Mouse (Mus musculus): ENCODE results near the gene Dhrs3. TPM values are rescaled to one million over a fixed set of nuclear protein-coding genes. Genes with fewer than 3 reads are reported as not detected.

Gene Dhrs3
- total and polyA plus RNA-seq, 3 experiments = 7.9 to 37.7 (median 10.5) TPM

- in situ Hi-C loops (cut with MboI; ENCODE audit: low pct_ligation_motif_present, low pct_unique_long_range_greater_than_20kb, low sequenced_read_pairs) (no loop called here), dilution Hi-C loops (cut with MboI; ENCODE audit: extremely low pct_ligation_motif_present, extremely low pct_unique_long_range_greater_than_20kb, low sequenced_read_pairs) (no loop called here)
- TF ChIP-seq TCF12 (IDR thresholded peaks at IDR 0.05; ENCODE audit: low read depth, low read length) = no peak
- H3K27ac ChIP-seq (ENCODE audit: insufficient read depth, low read depth) = no peak overlapping the region
- no peak for DNase-seq (ENCODE audit: extremely low read depth)
- no peaks in the 10 kb centered on the region for H3K4me1 ChIP-seq (ENCODE audit: control insufficient read depth in 1 of 2, insufficient read depth in 2 of 2)
- H3K79me2 ChIP-seq (replicated peaks; ENCODE audit: control insufficient read depth, extremely low read depth, insufficient read depth, poor library complexity, severe bottlenecking) = no peaks in the 10 kb centered on the region
- H3K27me3 ChIP-seq (replicated peaks) = no peaks in the 10 kb centered on the region
- peaks cover 3% of the 10 kb centered on the region for H3K9me3 ChIP-seq (replicated peaks; ENCODE audit: low read length)
- no peak overlapping the region for H3K4me3 ChIP-seq (replicated peaks in 1 of 3; ENCODE audit: low read depth in 2 of 3, low read length in 2 of 3, poor library complexity in 1 of 3)
- H3K4me2 ChIP-seq (ENCODE audit: insufficient read depth, low read depth, poor library complexity, severe bottlenecking) = no peak overlapping the region
- peaks cover 19 to 26% of the 10 kb centered on the region in 2 experiments for H3K36me3 ChIP-seq (replicated peaks in 1 of 2; ENCODE audit: control insufficient read depth in 1 of 2, insufficient read depth in 1 of 2, low read length in 1 of 2)
- H3K9ac ChIP-seq (ENCODE audit: insufficient read depth, low read depth) = no peak overlapping the region
These were observed 37.2 kb downstream of the Dhrs3 start for GRCm38 (mm10) chr4:144929811-144930221.

GRCm38 (mm10) chr4:144930366-144930765 lies 37.7 kb downstream of the Dhrs3 start:
- dilution Hi-C loops (cut with MboI; ENCODE audit: extremely low pct_ligation_motif_present, extremely low pct_unique_long_range_greater_than_20kb, low sequenced_read_pairs) = no loop called here
- no peak for DNase-seq (ENCODE audit: extremely low read depth)
- in situ Hi-C loops (cut with MboI; ENCODE audit: low pct_ligation_motif_present, low pct_unique_long_range_greater_than_20kb, low sequenced_read_pairs) = no loop called here

GRCm38 (mm10) chr4:144931167-144931566 lies 38.5 kb downstream of the Dhrs3 start:
- Histone ChIP-seq H3K4me2 (ENCODE audit: insufficient read depth, low read depth, poor library complexity, severe bottlenecking) (no peak overlapping the region), H3K4me3 (replicated peaks in 1 of 3; ENCODE audit: low read depth in 2 of 3, low read length in 2 of 3, poor library complexity in 1 of 3) (no peak overlapping the region), H3K79me2 (replicated peaks; ENCODE audit: control insufficient read depth, extremely low read depth, insufficient read depth, poor library complexity, severe bottlenecking) (no peaks in the 10 kb centered on the region), H3K4me1 (ENCODE audit: control insufficient read depth in 1 of 2, insufficient read depth in 2 of 2) (no peaks in the 10 kb centered on the region), H3K36me3 (replicated peaks in 1 of 2; ENCODE audit: control insufficient read depth in 1 of 2, insufficient read depth in 1 of 2, low read length in 1 of 2) (peaks cover 19 to 22% of the 10 kb centered on the region in 2 experiments), H3K9ac (ENCODE audit: insufficient read depth, low read depth) (no peak overlapping the region), H3K9me3 (replicated peaks; ENCODE audit: low read length) (peaks cover 3% of the 10 kb centered on the region), H3K27ac (ENCODE audit: insufficient read depth, low read depth) (no peak overlapping the region), H3K27me3 (replicated peaks) (no peaks in the 10 kb centered on the region)
- dilution Hi-C loops (cut with MboI; ENCODE audit: extremely low pct_ligation_motif_present, extremely low pct_unique_long_range_greater_than_20kb, low sequenced_read_pairs) = no loop called here
- in situ Hi-C loops (cut with MboI; ENCODE audit: low pct_ligation_motif_present, low pct_unique_long_range_greater_than_20kb, low sequenced_read_pairs) = no loop called here
- TF ChIP-seq CHD2 (IDR thresholded peaks at IDR 0.05; ENCODE audit: low read length) (no peak), RCOR1 (conservative IDR thresholded peaks at IDR 0.05; ENCODE audit: low read depth, low read length) (no peak), NRF1 (IDR thresholded peaks at IDR 0.05; ENCODE audit: low read depth, low read length) (no peak)
- DNase-seq (ENCODE audit: extremely low read depth) = no peak

More at GRCm38 (mm10) chr4:144930366-144930765, 37.7 kb downstream of the Dhrs3 start:
- peaks cover 3% of the 10 kb centered on the region for H3K9me3 ChIP-seq (replicated peaks; ENCODE audit: low read length)
- no peaks in the 10 kb centered on the region for H3K27me3 ChIP-seq (replicated peaks)
- H3K9ac ChIP-seq (ENCODE audit: insufficient read depth, low read depth) = no peak overlapping the region
- peaks cover 19 to 26% of the 10 kb centered on the region in 2 experiments for H3K36me3 ChIP-seq (replicated peaks in 1 of 2; ENCODE audit: control insufficient read depth in 1 of 2, insufficient read depth in 1 of 2, low read length in 1 of 2)
- TF ChIP-seq TCF12 (IDR thresholded peaks at IDR 0.05; ENCODE audit: low read depth, low read length) (no peak), UBTF (IDR thresholded peaks at IDR 0.05; ENCODE audit: low read depth, low read length) (no peak)
- H3K4me2 ChIP-seq (ENCODE audit: insufficient read depth, low read depth, poor library complexity, severe bottlenecking) = no peak overlapping the region
- no peak overlapping the region for H3K4me3 ChIP-seq (replicated peaks in 1 of 3; ENCODE audit: low read depth in 2 of 3, low read length in 2 of 3, poor library complexity in 1 of 3)
- no peak overlapping the region for H3K27ac ChIP-seq (ENCODE audit: insufficient read depth, low read depth)
- H3K4me1 ChIP-seq (ENCODE audit: control insufficient read depth in 1 of 2, insufficient read depth in 2 of 2) = no peaks in the 10 kb centered on the region
- H3K79me2 ChIP-seq (replicated peaks; ENCODE audit: control insufficient read depth, extremely low read depth, insufficient read depth, poor library complexity, severe bottlenecking) = no peaks in the 10 kb centered on the region

GRCm38 (mm10) chr4:144934501-144934900 lies 41.9 kb downstream of the Dhrs3 start:
- Histone ChIP-seq H3K4me2 (ENCODE audit: insufficient read depth, low read depth, poor library complexity, severe bottlenecking) (no peak overlapping the region), H3K4me1 (ENCODE audit: control insufficient read depth in 1 of 2, insufficient read depth in 2 of 2) (no peaks in the 10 kb centered on the region), H3K36me3 (replicated peaks in 1 of 2; ENCODE audit: control insufficient read depth in 1 of 2, insufficient read depth in 1 of 2, low read length in 1 of 2) (no peaks in the 10 kb centered on the region), H3K27me3 (replicated peaks) (no peaks in the 10 kb centered on the region), H3K9me3 (replicated peaks; ENCODE audit: low read length) (peaks cover 3% of the 10 kb centered on the region), H3K4me3 (replicated peaks in 1 of 3; ENCODE audit: low read depth in 2 of 3, low read length in 2 of 3, poor library complexity in 1 of 3) (no peak overlapping the region), H3K27ac (ENCODE audit: insufficient read depth, low read depth) (no peak overlapping the region), H3K79me2 (replicated peaks; ENCODE audit: control insufficient read depth, extremely low read depth, insufficient read depth, poor library complexity, severe bottlenecking) (no peaks in the 10 kb centered on the region), H3K9ac (ENCODE audit: insufficient read depth, low read depth) (no peak overlapping the region)
- DNase-seq (ENCODE audit: extremely low read depth) = no peak
- dilution Hi-C loops (cut with MboI; ENCODE audit: extremely low pct_ligation_motif_present, extremely low pct_unique_long_range_greater_than_20kb, low sequenced_read_pairs) = no loop called here
- TF ChIP-seq ZC3H11A (IDR thresholded peaks at IDR 0.05; ENCODE audit: low read depth, low read length) (no peak), MYC (IDR thresholded peaks at IDR 0.05; ENCODE audit: low read depth, low read length) (no peak), IRF4 (IDR thresholded peaks at IDR 0.05; ENCODE audit: low read depth, low read length) (no peak), USF1 (IDR thresholded peaks at IDR 0.05; ENCODE audit: low read depth, low read length) (no peak), RCOR1 (conservative IDR thresholded peaks at IDR 0.05; ENCODE audit: low read depth, low read length) (no peak), SIN3A (IDR thresholded peaks at IDR 0.05; ENCODE audit: low read length) (no peak), CHD2 (IDR thresholded peaks at IDR 0.05; ENCODE audit: low read length) (no peak), MAZ (IDR thresholded peaks at IDR 0.05; ENCODE audit: low read depth, low read length) (no peak), ELF1 (IDR thresholded peaks at IDR 0.05; ENCODE audit: low read depth, low read length) (no peak), NELFE (IDR thresholded peaks at IDR 0.05; ENCODE audit: low read depth, low read length) (no peak), TBP (conservative IDR thresholded peaks at IDR 0.05; ENCODE audit: low read depth, low read length) (no peak), BHLHE40 (IDR thresholded peaks at IDR 0.05; ENCODE audit: low read depth, low read length) (no peak), KAT2A (IDR thresholded peaks at IDR 0.05; ENCODE audit: insufficient replicate concordance, low read length) (no peak), UBTF (IDR thresholded peaks at IDR 0.05; ENCODE audit: low read depth, low read length) (no peak), MAX (IDR thresholded peaks at IDR 0.05; ENCODE audit: low read length) (no peak)
- in situ Hi-C loops (cut with MboI; ENCODE audit: low pct_ligation_motif_present, low pct_unique_long_range_greater_than_20kb, low sequenced_read_pairs) = no loop called here
